Mouse (Mus musculus): ENCODE results near the gene Actg1. TPM values are rescaled to one million over a fixed set of nuclear protein-coding genes. Genes with fewer than 3 reads are reported as not detected.

Gene Actg1
- total RNA-seq, 1 experiment from 2014 or later: 814 TPM

- ATAC-seq (replicated peaks in 1 of 2; ENCODE audit: insufficient read depth in 1 of 2, low FRiP score in 2 of 2, low TSS enrichment in 1 of 2, low read depth in 1 of 2, poor library complexity in 2 of 2, severe bottlenecking in 2 of 2): no peak
Observed at GRCm38 (mm10) chr11:120335431-120336021, 12.8 kb downstream of the Actg1 start.

- ATAC-seq (replicated peaks in 1 of 2; ENCODE audit: insufficient read depth in 1 of 2, low FRiP score in 2 of 2, low TSS enrichment in 1 of 2, low read depth in 1 of 2, poor library complexity in 2 of 2, severe bottlenecking in 2 of 2): no peak
Observed at GRCm38 (mm10) chr11:120320156-120320555, 28.2 kb downstream of the Actg1 start.

- ATAC-seq (replicated peaks in 1 of 2; ENCODE audit: insufficient read depth in 1 of 2, low FRiP score in 2 of 2, low TSS enrichment in 1 of 2, low read depth in 1 of 2, poor library complexity in 2 of 2, severe bottlenecking in 2 of 2): no peak
Observed at GRCm38 (mm10) chr11:120319310-120319709, 29.0 kb downstream of the Actg1 start.

GRCm38 (mm10) chr11:120317456-120317855 is 30.9 kb downstream of the Actg1 start:
- no peak for ATAC-seq (replicated peaks in 1 of 2; ENCODE audit: insufficient read depth in 1 of 2, low FRiP score in 2 of 2, low TSS enrichment in 1 of 2, low read depth in 1 of 2, poor library complexity in 2 of 2, severe bottlenecking in 2 of 2)

GRCm38 (mm10) chr11:120316690-120317254 is 31.6 kb downstream of the Actg1 start:
- 0 out of 4 replicates have a peak, but pooled peaks of 1 of the 2 experiments have one; percentile 26 for ATAC-seq (replicated peaks in 1 of 2; ENCODE audit: insufficient read depth in 1 of 2, low FRiP score in 2 of 2, low TSS enrichment in 1 of 2, low read depth in 1 of 2, poor library complexity in 2 of 2, severe bottlenecking in 2 of 2)

- ATAC-seq (replicated peaks in 1 of 2; ENCODE audit: insufficient read depth in 1 of 2, low FRiP score in 2 of 2, low TSS enrichment in 1 of 2, low read depth in 1 of 2, poor library complexity in 2 of 2, severe bottlenecking in 2 of 2): peak; percentile 97 to 98
Observed at GRCm38 (mm10) chr11:120315832-120316689, 32.3 kb downstream of the Actg1 start.

GRCm38 (mm10) chr11:120315416-120315761 is 33.0 kb downstream of the Actg1 start:
- ATAC-seq (replicated peaks in 1 of 2; ENCODE audit: insufficient read depth in 1 of 2, low FRiP score in 2 of 2, low TSS enrichment in 1 of 2, low read depth in 1 of 2, poor library complexity in 2 of 2, severe bottlenecking in 2 of 2): no peak

GRCm38 (mm10) chr11:120314721-120315415 is 33.5 kb downstream of the Actg1 start:
- ATAC-seq (replicated peaks in 1 of 2; ENCODE audit: insufficient read depth in 1 of 2, low FRiP score in 2 of 2, low TSS enrichment in 1 of 2, low read depth in 1 of 2, poor library complexity in 2 of 2, severe bottlenecking in 2 of 2): no peak

- no peak for ATAC-seq (replicated peaks in 1 of 2; ENCODE audit: insufficient read depth in 1 of 2, low FRiP score in 2 of 2, low TSS enrichment in 1 of 2, low read depth in 1 of 2, poor library complexity in 2 of 2, severe bottlenecking in 2 of 2)
Observed at GRCm38 (mm10) chr11:120313906-120314685, 34.2 kb downstream of the Actg1 start.

GRCm38 (mm10) chr11:120312069-120312468 is 36.3 kb downstream of the Actg1 start:
- ATAC-seq (replicated peaks in 1 of 2; ENCODE audit: insufficient read depth in 1 of 2, low FRiP score in 2 of 2, low TSS enrichment in 1 of 2, low read depth in 1 of 2, poor library complexity in 2 of 2, severe bottlenecking in 2 of 2): no peak

GRCm38 (mm10) chr11:120311561-120311960 is 36.8 kb downstream of the Actg1 start:
- ATAC-seq (replicated peaks in 1 of 2; ENCODE audit: insufficient read depth in 1 of 2, low FRiP score in 2 of 2, low TSS enrichment in 1 of 2, low read depth in 1 of 2, poor library complexity in 2 of 2, severe bottlenecking in 2 of 2): no peak

GRCm38 (mm10) chr11:120310813-120311312 is 37.5 kb downstream of the Actg1 start:
- ATAC-seq (replicated peaks in 1 of 2; ENCODE audit: insufficient read depth in 1 of 2, low FRiP score in 2 of 2, low TSS enrichment in 1 of 2, low read depth in 1 of 2, poor library complexity in 2 of 2, severe bottlenecking in 2 of 2): peak; percentile 77 to 81

- no peak for ATAC-seq (replicated peaks in 1 of 2; ENCODE audit: insufficient read depth in 1 of 2, low FRiP score in 2 of 2, low TSS enrichment in 1 of 2, low read depth in 1 of 2, poor library complexity in 2 of 2, severe bottlenecking in 2 of 2)
Observed at GRCm38 (mm10) chr11:120308441-120309320, 39.7 kb downstream of the Actg1 start.

GRCm38 (mm10) chr11:120307566-120308430 is 40.5 kb downstream of the Actg1 start:
- peak; percentile 37 to 43; a peak in 3 of 4 replicates for ATAC-seq (replicated peaks in 1 of 2; ENCODE audit: insufficient read depth in 1 of 2, low FRiP score in 2 of 2, low TSS enrichment in 1 of 2, low read depth in 1 of 2, poor library complexity in 2 of 2, severe bottlenecking in 2 of 2)

GRCm38 (mm10) chr11:120307132-120307413 is 41.3 kb downstream of the Actg1 start:
- ATAC-seq (replicated peaks in 1 of 2; ENCODE audit: insufficient read depth in 1 of 2, low FRiP score in 2 of 2, low TSS enrichment in 1 of 2, low read depth in 1 of 2, poor library complexity in 2 of 2, severe bottlenecking in 2 of 2): no peak

All from hematopoietic stem cell, adult 5-6 weeks (primary cell).